ENCODE assay signal across 8 mouse cellular contexts in the genomic region with DNA sequence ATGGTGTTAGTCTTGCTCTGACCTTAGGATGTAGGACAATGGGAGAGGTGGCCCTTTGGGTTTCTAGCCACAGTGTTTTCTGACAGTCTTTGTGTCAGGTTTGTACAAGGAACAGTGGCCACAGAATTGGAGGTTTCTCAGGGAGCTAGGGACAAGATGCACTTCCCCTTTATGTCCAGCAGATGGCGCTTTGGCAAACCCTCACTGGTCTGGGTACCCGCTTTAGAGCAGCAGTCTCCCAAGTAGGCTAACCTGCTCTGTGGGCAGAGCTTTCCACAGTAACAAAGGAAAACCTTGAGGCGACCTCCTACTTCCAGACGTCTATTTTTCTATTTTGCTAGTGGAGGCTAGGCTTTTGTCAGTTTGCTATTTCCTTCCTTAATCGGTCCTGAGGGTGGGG. TPM values are rescaled to one million over a fixed set of nuclear protein-coding genes. Genes with fewer than 3 reads are reported as not detected.
DNase-seq lines count a peak whose midpoint lies in the region; ATAC-seq and TF ChIP-seq lines count a peak whose summit lies in the region.

No protein-coding gene starts in this region.

- no peaks in the 10 kb centered on the region for H3K4me1 ChIP-seq in intestine, postnatal 0 days (replicated peaks; ENCODE audit: control insufficient read depth, insufficient read depth, low read length)
- no peaks in the 10 kb centered on the region for H3K4me1 ChIP-seq in limb, embryonic 13.5 days

- peak; percentile 43 for DNase-seq in urinary bladder, postnatal 25 days (ENCODE audit: low spot score)
- DNase-seq in urinary bladder, adult 18-20 months (ENCODE audit: low spot score in 2 of 2): no peak
- DNase-seq in cerebellum, adult 9-11 months: peak; percentile 53
- DNase-seq in testis, postnatal 10 days (ENCODE audit: low spot score): peak; percentile 52

- peak; percentile 94 for TF ChIP-seq CTCF in intestine, postnatal 0 days (IDR thresholded peaks at IDR 0.05; ENCODE audit: low read depth)

- H3K9ac ChIP-seq in intestine, postnatal 0 days (ENCODE audit: low read depth, low read length): no peak overlapping the region
- H3K9ac ChIP-seq in limb, embryonic 13.5 days: no peak overlapping the region

- no peak overlapping the region for H3K27ac ChIP-seq in intestine, postnatal 0 days (ENCODE audit: low read depth, low read length)
- H3K27ac ChIP-seq in limb, embryonic 13.5 days: no peak overlapping the region

- no peaks in the 10 kb centered on the region for H3K27me3 ChIP-seq in intestine, postnatal 0 days (replicated peaks; ENCODE audit: control insufficient read depth, insufficient read depth, low read length)
- peaks cover 13% of the 10 kb centered on the region for H3K27me3 ChIP-seq in limb, embryonic 13.5 days

- no peak overlapping the region for H3K4me3 ChIP-seq in intestine, postnatal 0 days (ENCODE audit: low read depth, low read length)
- H3K4me3 ChIP-seq in limb, embryonic 13.5 days: no peak overlapping the region

- peak; percentile 56 for ATAC-seq in frontal cortex, adult (ENCODE audit: low TSS enrichment)
- ATAC-seq in intestine, postnatal 0 days: no peak
- ATAC-seq in limb, embryonic 13.5 days (ENCODE audit: low FRiP score, low read depth): peak; percentile 39; the same call in 1 of the 2 replicates
- 0 out of 2 replicates have a peak, but pooled peaks have one; percentile 51 for ATAC-seq in monocyte, adult 5-6 weeks (replicated peaks; ENCODE audit: insufficient number of reproducible peaks, low FRiP score, low TSS enrichment, poor library complexity, severe bottlenecking)

- WGBS in intestine, postnatal 0 days: 6% methylated on average over 5 of the region's 5 CpGs
- WGBS in limb, embryonic 13.5 days: 9% methylated on average over 5 of the region's 5 CpGs

- H3K9me3 ChIP-seq in intestine, postnatal 0 days (ENCODE audit: control insufficient read depth): no peaks in the 10 kb centered on the region
- H3K9me3 ChIP-seq in limb, embryonic 13.5 days: no peaks in the 10 kb centered on the region

- no peak overlapping the region for H3K4me2 ChIP-seq in intestine, postnatal 0 days (replicated peaks; ENCODE audit: low read depth)
- H3K4me2 ChIP-seq in limb, embryonic 13.5 days (replicated peaks): no peak overlapping the region

- H3K36me3 ChIP-seq in intestine, postnatal 0 days (ENCODE audit: control insufficient read depth, insufficient read depth): no peaks in the 10 kb centered on the region
- no peaks in the 10 kb centered on the region for H3K36me3 ChIP-seq in limb, embryonic 13.5 days

RNA-seq across cellular contexts. Expression of a gene that starts 7.4 kb away (rescaled TPM):
- polyA plus RNA-seq in intestine, postnatal 0 days (2015; fragmentation: Nextera tagmentation; extraction: Ambion mirVana): 6.1 and 7.8 TPM in 2 replicates
- polyA plus RNA-seq in limb, embryonic 13.5 days (2015; fragmentation: Nextera tagmentation; extraction: Ambion mirVana): 7.6 and 8.7 TPM in 2 replicates
- total RNA-seq in monocyte, adult 5-6 weeks (2017): not detected in 3 replicates

RNA-seq across cellular contexts. Expression of a gene that starts 27.5 kb away (rescaled TPM):
- polyA plus RNA-seq in intestine, postnatal 0 days (2015; fragmentation: Nextera tagmentation; extraction: Ambion mirVana): 4.0 and 4.5 TPM in 2 replicates
- 4.8 TPM in 2 replicates for polyA plus RNA-seq in limb, embryonic 13.5 days (2015; fragmentation: Nextera tagmentation; extraction: Ambion mirVana)
- total RNA-seq in monocyte, adult 5-6 weeks (2017): 28.6 to 54.5 TPM (median 38.7 TPM) in 3 replicates

RNA-seq across cellular contexts. Expression of a gene that starts 34.5 kb away (rescaled TPM):
- 1.1 and 3.8 TPM in 2 replicates for polyA plus RNA-seq in intestine, postnatal 0 days (2015; fragmentation: Nextera tagmentation; extraction: Ambion mirVana)
- polyA plus RNA-seq in limb, embryonic 13.5 days (2015; fragmentation: Nextera tagmentation; extraction: Ambion mirVana): not detected in 2 replicates
- not detected in 3 replicates for total RNA-seq in monocyte, adult 5-6 weeks (2017)

Comparison
In these comparisons a context has a peak if more than half of its experiments do, and no peak if none do; other contexts are left out.
1. DNase-seq: peak in urinary bladder, postnatal 25 days (single experiment), cerebellum, adult 9-11 months (single experiment) and testis, postnatal 10 days (single experiment); none in urinary bladder, adult 18-20 months (0 of 2).